Mouse (Mus musculus): Measurements from ENCODE around the gene Rbms2. TPM values are rescaled to one million over a fixed set of nuclear protein-coding genes. Genes with fewer than 3 reads are reported as not detected.
"Not testable (repeated sequence)": the region's sequence is repeated elsewhere in the genome, so short reads cannot be mapped to it uniquely, and the experiment has no call there.

The Rbms2 gene
- polyA plus RNA-seq, 1 experiment from 2014 or later, result 13.1 TPM

DNA sequence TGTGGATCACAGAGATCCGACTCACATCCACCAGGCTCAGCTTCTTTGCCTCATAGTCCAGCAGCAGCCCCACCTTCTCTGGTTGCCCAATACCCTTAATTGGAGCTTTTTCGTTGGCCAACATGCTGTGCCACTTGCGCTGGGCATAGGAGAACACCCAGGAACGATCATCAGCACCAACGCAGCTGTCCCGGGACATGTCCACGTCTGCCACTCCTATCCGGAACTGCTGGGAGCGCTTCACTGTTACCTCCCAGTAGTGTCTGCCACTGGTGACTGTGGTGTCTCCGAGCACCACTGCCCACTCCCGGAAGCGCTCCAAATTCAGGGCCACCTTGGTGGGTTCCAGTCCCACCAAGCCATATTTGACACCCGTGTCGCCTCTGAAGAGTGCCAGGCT lies 30.9 kb upstream of the Rbms2 start:
- Histone ChIP-seq H3K36me3 (peaks cover 13% of the 10 kb centered on the region), H3K27ac (no peak overlapping the region), H3K27me3 (peaks cover 16% of the 10 kb centered on the region), H3K9ac (peak overlapping the region; percentile 76), H3K9me3 (no peaks in the 10 kb centered on the region), H3K4me2 (peak overlapping the region; percentile 79), H3K4me1 (replicated peaks) (peaks cover 14% of the 10 kb centered on the region), H3K4me3 (peak overlapping the region; percentile 58)
- ATAC-seq (ENCODE audit: low FRiP score), result 0 out of 2 replicates have a peak, but pooled peaks have one; percentile 40
- 37% methylated on average over 14 of the region's 14 CpGs for WGBS

DNA sequence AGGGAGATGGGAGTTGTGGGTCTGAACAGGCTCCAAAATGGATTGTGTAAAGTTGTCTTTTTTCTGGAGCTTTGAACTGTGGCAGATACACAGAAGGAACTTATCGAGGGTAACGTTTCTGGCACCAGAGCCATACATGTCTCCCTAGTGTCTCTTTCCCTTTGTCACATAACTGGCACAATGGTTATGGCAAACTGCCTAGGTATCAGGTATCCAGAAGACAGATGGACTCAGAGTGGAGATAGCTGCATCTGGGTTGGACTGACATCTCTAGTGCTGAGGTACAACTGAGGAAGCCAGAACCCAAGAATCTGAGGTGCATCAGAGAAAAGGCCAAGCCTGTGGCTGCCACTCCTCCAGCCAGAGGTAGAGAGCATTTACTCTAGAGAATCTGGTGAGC lies 30.0 kb upstream of the Rbms2 start:
- peaks cover 16% of the 10 kb centered on the region for H3K27me3 ChIP-seq
- H3K4me2 ChIP-seq, result no peak overlapping the region
- no peak for ATAC-seq (ENCODE audit: low FRiP score)
- peaks cover 14% of the 10 kb centered on the region for H3K4me1 ChIP-seq (replicated peaks)
- peak overlapping the region; percentile 76; the same call in 1 of the 2 replicates for H3K9ac ChIP-seq
- H3K4me3 ChIP-seq, result no peak overlapping the region
- WGBS, result 93% methylated on average over 2 of the region's 2 CpGs
- H3K36me3 ChIP-seq, result peaks cover 13% of the 10 kb centered on the region
- no peak overlapping the region for H3K27ac ChIP-seq
- no peaks in the 10 kb centered on the region for H3K9me3 ChIP-seq

DNA sequence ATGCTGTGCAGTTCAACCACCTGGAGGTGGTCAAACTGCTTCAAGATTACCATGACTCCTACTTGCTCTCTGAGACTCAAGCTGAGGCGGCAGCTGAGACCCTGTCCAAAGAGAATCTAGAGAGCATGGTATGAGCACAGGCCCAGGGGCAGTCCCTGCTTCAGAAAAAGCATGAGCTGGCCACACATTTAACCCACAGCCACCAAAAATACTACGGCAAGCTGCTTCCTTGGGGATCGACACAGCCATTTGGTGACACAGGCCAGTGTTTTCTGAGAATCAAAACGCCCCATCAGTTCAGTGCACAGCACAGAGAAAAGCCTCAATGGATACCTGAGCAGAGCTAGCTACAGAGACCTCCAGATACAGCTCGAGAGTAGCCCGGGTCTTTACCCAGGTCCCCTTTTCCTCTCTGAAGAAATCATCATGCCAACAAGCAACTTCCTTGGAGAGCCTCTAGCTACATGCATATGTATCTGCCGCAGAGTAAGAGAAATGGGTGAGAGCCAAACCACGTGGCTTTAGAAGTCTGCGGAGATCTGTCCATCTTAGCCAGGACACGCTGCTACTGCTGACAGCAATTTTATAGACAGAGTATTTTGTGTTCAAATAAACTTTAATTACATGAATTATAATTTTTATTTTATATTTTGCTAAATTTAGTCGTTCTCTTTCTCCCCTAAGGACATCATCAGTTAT lies 29.4 kb upstream of the Rbms2 start:
- no peaks in the 10 kb centered on the region for H3K9me3 ChIP-seq
- peaks cover 13% of the 10 kb centered on the region for H3K27me3 ChIP-seq
- H3K4me3 ChIP-seq, result no peak overlapping the region
- H3K36me3 ChIP-seq, result peaks cover 13% of the 10 kb centered on the region
- WGBS, result 92% methylated on average over 11 of the region's 11 CpGs
- H3K4me1 ChIP-seq (replicated peaks), result peaks cover 14% of the 10 kb centered on the region
- no peak overlapping the region for H3K9ac ChIP-seq
- no peak for ATAC-seq (ENCODE audit: low FRiP score)
- no peak overlapping the region for H3K4me2 ChIP-seq
- no peak overlapping the region for H3K27ac ChIP-seq

DNA sequence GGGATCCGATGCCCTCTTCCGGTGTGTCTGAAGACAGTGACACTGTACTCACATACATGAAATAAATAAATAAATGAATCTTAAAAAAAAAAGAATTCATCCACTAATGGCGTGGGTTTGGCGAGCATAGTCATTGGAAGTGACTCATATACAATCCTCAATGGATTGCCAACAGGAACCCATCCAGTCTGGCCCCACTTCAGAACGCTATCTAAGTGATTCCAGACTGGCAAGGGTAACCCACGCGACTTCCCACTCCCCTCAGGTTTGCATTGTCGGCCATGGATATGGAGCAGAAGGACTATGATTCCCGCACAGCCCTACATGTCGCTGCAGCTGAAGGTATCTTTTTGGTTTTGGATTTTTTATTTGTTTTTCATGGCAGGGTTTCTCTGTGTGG lies 28.2 kb upstream of the Rbms2 start:
- Histone ChIP-seq H3K36me3 (peaks cover 13% of the 10 kb centered on the region), H3K4me3 (no peak overlapping the region), H3K4me2 (no peak overlapping the region), H3K9ac (no peak overlapping the region), H3K27me3 (peaks cover 2% of the 10 kb centered on the region), H3K9me3 (no peaks in the 10 kb centered on the region), H3K4me1 (replicated peaks) (peaks cover 14% of the 10 kb centered on the region), H3K27ac (no peak overlapping the region)
- WGBS, result 94% methylated on average over 10 of the region's 10 CpGs
- ATAC-seq (ENCODE audit: low FRiP score), result no peak

DNA sequence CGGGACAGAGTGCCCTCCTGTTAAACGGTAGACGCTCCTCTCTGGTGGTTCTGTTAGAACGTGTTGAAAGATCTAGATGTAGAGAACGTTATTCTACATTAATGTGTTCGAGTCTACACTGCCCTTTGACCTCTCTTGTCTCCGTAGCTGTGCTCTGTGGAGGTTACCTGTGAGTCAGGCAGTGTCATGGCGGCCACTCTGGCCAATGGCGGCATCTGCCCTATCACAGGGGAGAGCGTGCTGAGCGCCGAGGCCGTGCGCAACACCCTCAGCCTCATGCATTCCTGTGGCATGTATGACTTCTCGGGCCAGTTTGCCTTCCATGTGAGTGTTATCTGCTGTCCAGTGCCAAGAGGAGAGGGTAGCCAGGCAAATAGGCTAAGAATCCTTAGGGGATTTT lies 24.8 kb upstream of the Rbms2 start:
- no peak overlapping the region for H3K27ac ChIP-seq
- WGBS, result 91% methylated on average over 15 of the region's 15 CpGs
- no peak overlapping the region for H3K9ac ChIP-seq
- no peaks in the 10 kb centered on the region for H3K27me3 ChIP-seq
- peaks cover 13% of the 10 kb centered on the region for H3K36me3 ChIP-seq
- no peaks in the 10 kb centered on the region for H3K9me3 ChIP-seq
- H3K4me2 ChIP-seq, result no peak overlapping the region
- no peaks in the 10 kb centered on the region for H3K4me1 ChIP-seq (replicated peaks)
- H3K4me3 ChIP-seq, result no peak overlapping the region
- no peak for ATAC-seq (ENCODE audit: low FRiP score)

DNA sequence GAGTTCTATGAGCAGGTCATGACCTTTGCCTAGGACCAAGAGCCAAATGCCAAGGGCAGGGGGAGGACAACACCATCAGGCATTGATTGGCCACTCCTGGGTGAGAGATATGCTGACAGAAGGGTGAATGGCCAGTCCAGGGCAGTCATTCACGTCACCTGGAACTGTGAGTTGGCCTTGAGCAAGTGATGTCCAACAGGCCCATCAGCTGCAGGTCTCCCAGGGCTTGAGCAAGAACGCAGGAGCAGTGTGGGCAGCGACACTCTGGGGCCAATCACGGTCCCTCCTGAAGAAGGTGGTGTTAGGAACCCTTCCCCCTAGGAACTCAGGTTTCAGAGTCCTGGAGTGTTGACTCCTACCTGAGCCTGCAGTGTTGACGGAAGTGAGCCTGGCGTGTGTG lies 21.8 kb upstream of the Rbms2 start:
- ATAC-seq (ENCODE audit: low FRiP score), result no peak
- WGBS, result 77% methylated on average over 6 of the region's 6 CpGs

DNA sequence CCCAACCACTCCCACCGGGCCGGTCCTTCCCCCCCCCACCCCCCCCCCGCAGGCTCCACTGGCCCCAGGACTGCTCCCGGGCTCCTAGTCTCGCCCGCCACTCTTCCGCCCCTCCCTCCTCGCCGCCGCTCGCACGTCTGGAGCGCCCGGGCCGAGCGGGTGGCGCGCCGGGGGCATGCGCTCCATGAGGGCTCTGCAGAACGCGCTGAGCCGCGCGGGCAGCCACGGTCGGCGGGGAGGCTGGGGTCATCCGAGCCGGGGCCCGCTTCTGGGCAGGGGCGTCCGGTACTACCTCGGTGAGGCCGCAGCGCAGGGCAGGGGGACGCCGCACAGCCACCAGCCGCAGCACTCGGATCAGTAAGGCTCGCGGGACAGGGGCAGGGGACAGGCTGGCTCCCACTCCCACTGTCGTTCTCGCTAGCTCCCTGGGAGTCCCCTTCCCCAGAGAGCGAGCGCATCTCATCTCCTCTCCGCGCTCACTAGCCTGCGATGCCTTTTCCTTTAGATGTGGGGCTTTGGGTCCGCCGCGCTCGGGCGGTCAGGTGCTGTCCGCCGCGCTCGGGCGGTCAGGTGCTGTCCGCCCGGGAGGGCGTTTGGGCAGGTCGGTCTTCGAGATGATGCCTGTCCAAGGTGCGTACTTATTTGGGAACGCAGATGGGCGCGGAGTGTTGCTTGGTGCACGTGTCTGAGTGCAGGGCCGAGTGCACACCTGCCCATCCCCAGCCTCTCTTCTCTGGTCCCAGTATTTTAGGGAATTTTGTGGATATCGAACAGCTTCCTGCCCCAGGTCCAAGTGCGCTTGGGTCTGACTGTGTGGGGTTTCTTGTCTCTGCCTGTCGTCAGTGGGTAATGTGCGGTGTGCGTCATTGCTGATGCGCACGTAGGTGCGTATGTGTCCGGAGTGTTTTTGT lies 14.7 kb upstream of the Rbms2 start:
- Histone ChIP-seq H3K9ac (peak overlapping the region; percentile 84), H3K36me3 (no peaks in the 10 kb centered on the region), H3K4me3 (peak overlapping the region; percentile 76), H3K4me1 (replicated peaks) (peaks cover 13% of the 10 kb centered on the region), H3K27ac (peak overlapping the region; percentile 62), H3K27me3 (peaks cover 43% of the 10 kb centered on the region), H3K4me2 (peak overlapping the region; percentile 98), H3K9me3 (no peaks in the 10 kb centered on the region)
- WGBS, result 1% methylated on average over 68 of the region's 79 CpGs
- peak; percentile 94 for ATAC-seq (ENCODE audit: low FRiP score)

More for the DNA sequence above, 21.8 kb upstream of the Rbms2 start:
- Histone ChIP-seq H3K4me1 (replicated peaks) (no peaks in the 10 kb centered on the region), H3K27ac (no peak overlapping the region), H3K27me3 (peaks cover 7% of the 10 kb centered on the region), H3K9ac (no peak overlapping the region), H3K4me3 (no peak overlapping the region), H3K36me3 (peaks cover 6% of the 10 kb centered on the region; the same call in 1 of the 2 replicates), H3K9me3 (no peaks in the 10 kb centered on the region), H3K4me2 (no peak overlapping the region)

DNA sequence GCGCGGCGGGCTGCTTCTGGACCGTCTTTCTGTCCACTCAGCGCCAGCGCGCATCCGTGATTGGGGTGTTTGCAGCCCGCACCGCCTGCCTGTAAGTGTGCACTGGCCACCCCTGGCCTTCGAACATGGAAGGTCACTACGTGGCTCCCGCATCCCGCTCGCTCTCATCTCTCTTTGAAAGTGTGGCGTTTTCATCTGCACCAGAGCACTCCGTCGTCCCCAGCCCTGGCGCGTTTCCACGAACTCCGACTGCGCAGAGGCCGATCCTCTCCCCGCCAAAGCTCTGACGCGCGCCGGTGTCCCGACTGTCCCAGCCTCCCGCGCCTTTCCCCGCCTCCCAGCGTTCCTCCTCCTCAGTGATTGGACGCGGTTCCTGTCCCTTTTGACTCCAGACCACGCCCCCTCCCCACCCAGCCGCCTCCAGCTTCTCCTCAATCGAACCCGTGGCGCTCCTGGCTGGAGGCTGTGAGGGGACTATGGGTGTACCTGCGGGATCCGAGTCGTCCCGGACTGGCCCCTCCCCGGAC lies 14.0 kb upstream of the Rbms2 start, which contains the start of gene Gls2:
Gls2 (plus strand) TSS at position 434 of the 527 bp plus-strand sequence.
- WGBS, result under 1% methylated on average over 46 of the region's 46 CpGs
- peak within 1 kb of the TSS; percentile 76 for H3K4me3 ChIP-seq
- peak within 1 kb of the TSS; percentile 75 for H3K27ac ChIP-seq
- peaks cover 13% of the 10 kb centered on the region for H3K4me1 ChIP-seq (replicated peaks)
- H3K4me2 ChIP-seq, result peak within 1 kb of the TSS; percentile 98
- no peaks in the 10 kb centered on the region for H3K9me3 ChIP-seq
- no peaks in the 10 kb centered on the region for H3K36me3 ChIP-seq
- H3K27me3 ChIP-seq, result peaks cover 40% of the 10 kb centered on the region
- peak within 1 kb of the TSS; percentile 84 for H3K9ac ChIP-seq
- peak; percentile 98 for ATAC-seq (ENCODE audit: low FRiP score)

DNA sequence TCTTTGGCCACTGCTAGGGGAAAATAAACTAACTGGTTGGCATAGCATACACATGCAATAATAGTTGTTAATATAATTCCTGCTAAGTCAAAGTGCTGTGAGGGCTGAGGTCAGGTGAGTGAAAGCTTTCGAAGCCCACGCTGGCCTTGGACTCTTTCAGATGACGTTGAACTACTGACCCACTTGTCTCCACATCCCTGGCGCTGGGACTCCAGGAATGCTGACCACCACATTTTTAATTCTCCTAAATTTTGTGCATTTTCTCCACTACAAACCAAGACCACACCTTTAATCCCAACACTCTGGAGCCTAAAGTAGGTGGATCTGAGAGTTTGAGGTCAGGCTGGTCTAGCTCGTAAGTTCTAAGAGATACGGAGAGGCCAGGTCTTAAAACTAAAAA lies 13.0 kb upstream of the Rbms2 start:
- Histone ChIP-seq H3K36me3 (no peaks in the 10 kb centered on the region), H3K9me3 (no peaks in the 10 kb centered on the region), H3K4me2 (no peak overlapping the region; the same call in 1 of the 2 replicates), H3K4me3 (no peak overlapping the region), H3K9ac (no peak overlapping the region), H3K4me1 (replicated peaks) (peaks cover 16% of the 10 kb centered on the region), H3K27ac (no peak overlapping the region), H3K27me3 (peaks cover 39% of the 10 kb centered on the region)
- no peak for ATAC-seq (ENCODE audit: low FRiP score)
- WGBS, result 94% methylated on average over 6 of the region's 6 CpGs

DNA sequence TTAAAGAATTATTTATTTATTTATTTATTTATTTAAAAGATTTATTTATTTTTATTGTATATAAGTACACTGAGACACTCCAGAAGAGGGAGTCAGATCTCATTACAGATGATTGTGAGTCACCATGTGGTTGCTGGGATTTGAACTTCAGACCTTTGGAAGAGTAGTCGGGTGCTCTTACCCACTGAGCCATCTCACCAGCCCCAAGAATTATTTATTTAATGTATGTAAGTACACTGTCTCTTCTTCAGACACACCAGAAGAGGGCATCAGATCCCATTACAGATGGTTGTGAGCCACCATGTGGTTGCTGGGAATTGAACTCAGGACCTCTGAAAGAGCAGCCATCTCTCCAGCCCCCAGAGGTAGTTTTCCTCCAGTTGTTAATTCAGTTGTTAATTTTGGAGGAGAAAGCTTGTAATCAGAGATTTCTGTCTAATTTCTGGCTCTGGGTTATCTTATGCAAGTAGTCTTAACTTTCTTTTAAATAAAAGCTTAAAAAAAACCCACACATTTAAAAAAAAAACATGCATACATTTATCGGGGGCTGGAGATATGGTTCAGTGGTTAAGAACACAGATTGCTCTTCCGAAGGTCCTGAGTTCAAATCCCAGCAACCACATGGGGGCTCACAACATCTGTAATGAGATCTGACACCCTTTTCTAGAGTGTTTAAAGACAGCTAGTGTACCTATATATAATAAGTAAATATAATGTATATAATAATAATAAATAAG lies 12.1 kb upstream of the Rbms2 start:
- peaks cover 39% of the 10 kb centered on the region for H3K27me3 ChIP-seq
- ATAC-seq (ENCODE audit: low FRiP score); H3K36me3 ChIP-seq: not testable (repeated sequence)

DNA sequence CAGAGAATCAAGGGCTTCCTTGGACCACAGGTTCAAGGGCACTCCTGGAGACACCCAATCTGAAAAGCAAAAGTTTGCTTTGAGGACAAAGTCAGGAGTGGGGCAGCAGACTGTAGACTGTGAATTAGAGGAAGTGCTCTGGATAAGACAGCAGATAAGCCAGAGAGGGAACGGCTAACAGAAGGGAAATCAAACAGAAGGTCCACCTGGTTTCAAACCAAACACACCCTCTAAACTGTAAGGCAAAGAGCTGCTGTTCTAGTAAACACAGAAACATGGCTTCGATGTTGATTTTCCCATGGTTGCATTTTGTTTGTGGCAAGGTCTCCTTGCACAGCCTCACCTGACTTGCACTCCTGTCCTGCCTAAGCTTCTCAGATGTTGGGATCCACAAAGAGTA lies 11.4 kb upstream of the Rbms2 start:
- 86% methylated on average over 2 of the region's 2 CpGs for WGBS
- no peak overlapping the region for H3K4me2 ChIP-seq
- no peak overlapping the region for H3K9ac ChIP-seq
- peaks cover 33% of the 10 kb centered on the region for H3K27me3 ChIP-seq
- no peak overlapping the region for H3K27ac ChIP-seq
- peaks cover 16% of the 10 kb centered on the region for H3K4me1 ChIP-seq (replicated peaks)
- ATAC-seq (ENCODE audit: low FRiP score), result no peak
- H3K36me3 ChIP-seq, result no peaks in the 10 kb centered on the region
- no peaks in the 10 kb centered on the region for H3K9me3 ChIP-seq
- no peak overlapping the region for H3K4me3 ChIP-seq

More for the DNA sequence above, 12.1 kb upstream of the Rbms2 start:
- not testable (repeated sequence) for H3K27ac ChIP-seq, H3K9me3 ChIP-seq, H3K9ac ChIP-seq, H3K4me2 ChIP-seq, H3K4me3 ChIP-seq
- peaks cover 16% of the 10 kb centered on the region for H3K4me1 ChIP-seq (replicated peaks)
- 93% methylated on average over 3 of the region's 3 CpGs for WGBS
